Mouse (Mus musculus) heart, postnatal 0 days (tissue): ENCODE data around the gene Fam3c. TPM values are rescaled to one million over a fixed set of nuclear protein-coding genes. Genes with fewer than 3 reads are reported as not detected.

Experiments used
- ATAC-seq: fragments of 200-750 bp; cut with Nextera tagmentation; 2 replicates; pipeline ENCODE4 v1.8.0; 2017; ENCODE audit warnings: low read depth, moderate number of reproducible peaks, moderate library complexity; ENCODE audit not compliant: insufficient read depth
- DNase-seq: peaks from one replicate; pipeline ENCODE4 v3.0.0-alpha.2; 2016; ENCODE audit warnings: low spot score
- H3K27ac ChIP-seq: fragments of 300-500 bp; sonication (generic); 2 replicates; pipeline ENCODE4 v1.5.1; 2014; ENCODE audit warnings: low read depth, mild to moderate bottlenecking
- H3K27me3 ChIP-seq: fragments of 300-500 bp; sonication (generic); 2 replicates; pipeline ENCODE4 v1.6.1; 2014; ENCODE audit warnings: low read length, mixed read lengths; ENCODE audit not compliant: control insufficient read depth, insufficient read depth
- H3K36me3 ChIP-seq: fragments of 300-500 bp; sonication (generic); replicated peaks from 2 replicates; pipeline ENCODE4 v1.6.1; 2014; ENCODE audit warnings: low read length, mixed read lengths; ENCODE audit not compliant: control insufficient read depth, insufficient read depth
- H3K4me1 ChIP-seq: fragments of 300-500 bp; sonication (generic); 2 replicates; pipeline ENCODE4 v1.6.1; 2014; ENCODE audit warnings: antibody characterized with exemption; ENCODE audit not compliant: control insufficient read depth, insufficient read depth
- H3K4me2 ChIP-seq: fragments of 300-500 bp; sonication (generic); 2 replicates; pipeline ENCODE4 v1.6.1; 2014; ENCODE audit warnings: low read depth, mild to moderate bottlenecking, low read length, moderate library complexity
- H3K4me3 ChIP-seq: fragments of 300-500 bp; sonication (generic); 2 replicates; pipeline ENCODE4 v1.5.1; 2014; ENCODE audit warnings: low read depth, low read length
- H3K9ac ChIP-seq: fragments of 300-500 bp; sonication (generic); replicated peaks from 2 replicates; pipeline ENCODE4 v1.6.1; 2014; ENCODE audit warnings: low read depth, low read length, mixed read lengths
- H3K9me3 ChIP-seq: fragments of 300-500 bp; sonication (generic); replicated peaks from 2 replicates; pipeline ENCODE4 v1.6.1; 2016; ENCODE audit warnings: low read length; ENCODE audit not compliant: control insufficient read depth
- CTCF ChIP-seq: IDR thresholded peaks from 2 replicates; pipeline ENCODE4 v1.5.1; 2016; ENCODE audit warnings: antibody characterized with exemption, control low read depth, low read depth
- EP300 ChIP-seq: IDR thresholded peaks from 2 replicates; pipeline ENCODE4 v1.6.1; 2016; ENCODE audit warnings: antibody characterized with exemption, low read depth
- WGBS: fragments of 180-500 bp; shearing (Covaris S2); extraction: QIAGEN DNeasy Blood & Tissue Kit; methylation state at CpG from one replicate; pipeline ENCODE4 v1.1.7; 2014; 5-methylcytosine and 5-hydroxymethylcytosine counted together
- polyA plus RNA-seq: library from polyadenylated mRNA; unstranded; fragments of >200 nt; fragmentation: Nextera tagmentation; extraction: Ambion mirVana; gene quantifications from 2 replicates; pipeline ENCODE4 v1.2.1, GENCODE M21; 2015
- total RNA-seq: library from RNA; depleted of rRNA; stranded (reverse); fragments of >200 nt; gene quantifications from 2 replicates; pipeline ENCODE4 v1.2.3, GENCODE M21; 2014; ENCODE audit warnings: low replicate concordance

The Fam3c gene
- total and polyA plus RNA-seq, 2 experiments from 2014 or later = 7.3 to 27.9 TPM

- 81% methylated on average over 7 of the region's 7 CpGs for WGBS
Measured at GRCm38 (mm10) chr6:22398079-22398774, 42.2 kb upstream of the Fam3c start.

GRCm38 (mm10) chr6:22395207-22395606 lies 39.2 kb upstream of the Fam3c start:
- 32% methylated on average over 3 of the region's 3 CpGs for WGBS
- DNase-seq (no peak), ATAC-seq (no peak)
- no peak overlapping the region for H3K4me3 ChIP-seq
- H3K27ac ChIP-seq = no peak overlapping the region
- no peaks in the 10 kb centered on the region for H3K36me3 ChIP-seq
- no peak overlapping the region for H3K9ac ChIP-seq
- no peaks in the 10 kb centered on the region for H3K9me3 ChIP-seq
- H3K27me3 ChIP-seq = no peaks in the 10 kb centered on the region
- no peak overlapping the region for H3K4me2 ChIP-seq
- H3K4me1 ChIP-seq = no peaks in the 10 kb centered on the region
- TF ChIP-seq CTCF = no peak
- TF ChIP-seq EP300 = no peak

More at GRCm38 (mm10) chr6:22398079-22398774, 42.2 kb upstream of the Fam3c start:
- Histone ChIP-seq H3K9ac (no peak overlapping the region), H3K9me3 (no peaks in the 10 kb centered on the region), H3K27ac (no peak overlapping the region), H3K36me3 (no peaks in the 10 kb centered on the region), H3K4me3 (no peak overlapping the region), H3K27me3 (no peaks in the 10 kb centered on the region), H3K4me2 (no peak overlapping the region), H3K4me1 (no peaks in the 10 kb centered on the region)
- no peak for DNase-seq
- TF ChIP-seq CTCF (no peak), EP300 (no peak)
- no peak for ATAC-seq

- ATAC-seq (no peak), DNase-seq (no peak)
- Histone ChIP-seq H3K36me3 (no peaks in the 10 kb centered on the region), H3K27me3 (no peaks in the 10 kb centered on the region), H3K9me3 (no peaks in the 10 kb centered on the region), H3K27ac (no peak overlapping the region), H3K4me3 (no peak overlapping the region), H3K4me1 (no peaks in the 10 kb centered on the region), H3K4me2 (peak overlapping the region; percentile 38; the same call in 1 of the 2 replicates), H3K9ac (no peak overlapping the region)
- TF ChIP-seq CTCF = no peak
- no peak for TF ChIP-seq EP300
- WGBS = 68% methylated on average over 13 of the region's 13 CpGs
Measured at GRCm38 (mm10) chr6:22390654-22391365, 34.8 kb upstream of the Fam3c start.

- no peaks in the 10 kb centered on the region for H3K4me1 ChIP-seq
- no peaks in the 10 kb centered on the region for H3K9me3 ChIP-seq
- H3K4me3 ChIP-seq = no peak overlapping the region
- no peak overlapping the region for H3K4me2 ChIP-seq
- 78% methylated on average over 5 of the region's 5 CpGs for WGBS
- ATAC-seq (no peak), DNase-seq (no peak)
- no peaks in the 10 kb centered on the region for H3K36me3 ChIP-seq
- no peak overlapping the region for H3K27ac ChIP-seq
- TF ChIP-seq EP300 (no peak), CTCF (no peak)
- H3K27me3 ChIP-seq = no peaks in the 10 kb centered on the region
- no peak overlapping the region for H3K9ac ChIP-seq
Measured at GRCm38 (mm10) chr6:22385254-22385870, 29.3 kb upstream of the Fam3c start.

GRCm38 (mm10) chr6:22380269-22380668 lies 24.2 kb upstream of the Fam3c start:
- no peak overlapping the region for H3K27ac ChIP-seq
- 87% methylated on average over 3 of the region's 3 CpGs for WGBS

More at GRCm38 (mm10) chr6:22380269-22380668, 24.2 kb upstream of the Fam3c start:
- Histone ChIP-seq H3K4me3 (no peak overlapping the region), H3K4me2 (no peak overlapping the region), H3K4me1 (no peaks in the 10 kb centered on the region), H3K9ac (no peak overlapping the region), H3K36me3 (no peaks in the 10 kb centered on the region), H3K27me3 (no peaks in the 10 kb centered on the region), H3K9me3 (no peaks in the 10 kb centered on the region)
- TF ChIP-seq CTCF (no peak), EP300 (no peak)
- ATAC-seq = no peak
- DNase-seq = no peak
